Mouse (Mus musculus) natural killer cell, adult 2 months (primary cell): Measurements from ENCODE around the gene Rad51b.

Source experiments
- DNase-seq, 2 experiments: peaks; one replicate each; pipeline ENCODE4 v3.0.0; 2022; ENCODE audit warnings: low spot score in 2 of 2

Gene Rad51b

DNA sequence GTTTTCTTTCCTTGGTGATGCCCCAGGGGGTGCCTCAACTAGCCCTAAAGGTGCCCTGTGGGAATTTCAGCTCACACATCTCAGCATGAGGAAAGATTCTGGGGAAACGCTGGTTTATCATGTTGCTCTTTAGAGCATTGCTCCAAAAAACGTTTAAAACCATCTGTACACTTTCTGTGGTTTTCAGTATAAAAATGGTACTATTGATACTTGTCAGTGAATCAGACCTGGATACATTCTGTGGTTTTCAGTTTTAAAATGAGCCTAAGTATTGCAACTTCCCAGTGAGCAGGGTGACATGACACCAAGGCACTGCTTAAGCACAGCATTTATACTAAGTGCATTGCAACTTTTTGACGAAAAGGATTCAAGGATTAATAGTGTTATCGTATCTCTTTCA lies 139.8 kb downstream of the Rad51b start:
- DNase-seq: no peak

DNA sequence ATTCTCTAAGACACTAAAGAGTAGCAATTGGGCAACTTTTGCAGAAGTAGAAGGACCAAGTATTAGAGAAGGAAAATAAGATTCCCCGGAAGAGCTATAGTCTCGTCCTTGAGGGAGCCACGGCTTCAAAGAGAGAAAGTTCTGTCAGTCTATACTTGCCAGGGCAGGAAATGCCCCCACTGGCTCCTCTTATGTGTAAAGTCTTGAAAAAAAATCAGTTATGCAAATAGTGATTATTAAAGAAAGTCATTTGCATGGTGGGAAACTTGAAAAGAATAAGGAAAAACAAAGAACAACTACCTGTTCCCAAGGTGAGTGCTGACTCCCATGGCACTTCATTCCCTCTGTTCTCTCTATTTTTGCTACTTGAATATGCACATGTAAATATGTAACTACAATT lies 140.5 kb downstream of the Rad51b start:
- DNase-seq: no peak

DNA sequence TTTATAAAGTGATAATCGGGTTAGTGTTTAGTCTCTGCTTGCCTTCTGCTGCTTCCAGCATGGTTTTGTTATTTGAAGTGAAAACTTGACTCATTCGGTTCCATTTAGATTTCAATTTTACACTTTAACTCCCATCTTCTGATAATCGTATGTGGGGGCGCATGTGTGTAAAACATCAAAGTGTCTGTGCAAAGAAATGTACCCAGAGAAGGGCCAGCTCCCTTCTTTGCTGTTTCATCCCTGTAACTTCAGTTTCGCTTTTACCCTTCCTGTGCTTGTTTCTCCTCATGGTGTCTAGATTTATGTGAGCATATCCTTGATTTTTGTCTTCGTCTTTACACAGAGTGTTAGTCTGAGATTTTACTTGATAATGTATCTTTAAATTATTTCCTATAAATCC lies 142.9 kb downstream of the Rad51b start:
- DNase-seq: no peak

DNA sequence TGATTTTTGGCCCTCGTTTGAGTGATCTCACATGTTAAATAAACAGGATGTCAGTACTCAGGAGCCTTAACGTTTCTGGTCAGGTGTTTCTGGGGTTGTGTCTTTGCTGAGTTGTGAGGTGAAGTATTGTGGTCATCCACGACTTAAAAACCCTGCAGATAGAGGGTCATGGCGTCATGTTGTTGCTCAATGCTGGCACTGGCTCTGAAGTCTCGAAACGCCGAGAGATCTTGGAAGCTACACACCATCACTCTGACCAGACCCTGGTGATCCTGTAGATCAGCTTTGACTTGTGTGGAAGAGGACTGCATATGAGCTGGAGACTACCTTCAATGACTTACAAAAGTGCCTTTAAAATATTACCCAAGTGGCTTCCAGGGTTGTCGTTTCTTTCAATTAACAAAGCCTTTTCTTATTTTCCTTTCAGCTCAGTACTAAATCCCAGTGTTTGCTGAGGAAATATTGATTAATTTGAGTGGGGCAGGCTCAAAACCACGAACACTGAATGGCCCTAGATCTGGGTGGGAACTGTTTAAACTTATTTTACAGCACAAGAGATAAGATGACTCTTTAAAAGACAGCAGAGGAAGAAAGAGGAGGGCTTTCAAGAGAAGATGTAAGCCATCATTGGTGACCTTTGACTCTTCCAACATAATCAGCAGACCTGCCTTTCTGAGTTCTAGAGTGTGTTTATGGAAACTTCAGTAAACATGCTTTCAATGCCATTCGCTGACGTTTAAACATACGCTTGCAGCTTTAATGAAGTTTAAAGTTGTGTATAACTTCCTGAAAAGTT lies 144.3 kb downstream of the Rad51b start:
- peak in 1 of 2 experiments; percentile 18 for DNase-seq

DNA sequence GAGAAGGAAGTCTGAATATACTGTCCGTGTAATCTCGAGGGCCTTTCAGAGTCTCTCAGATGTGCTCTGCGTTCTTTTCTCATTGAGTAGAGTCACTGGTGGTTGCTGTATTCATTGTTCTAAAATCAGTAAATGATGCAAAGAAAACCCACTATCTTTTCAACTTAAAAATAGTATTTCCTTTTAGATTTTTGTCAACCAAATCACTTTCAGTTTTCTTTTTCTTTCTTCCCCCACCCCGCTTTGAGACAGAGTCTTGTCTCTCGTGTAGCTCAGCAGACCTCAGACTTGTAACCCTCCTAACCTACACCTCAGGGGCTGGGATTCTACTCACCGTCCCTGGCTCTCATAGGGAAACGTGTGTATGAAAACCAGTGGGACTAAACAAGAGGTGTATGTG lies 145.0 kb downstream of the Rad51b start:
- peak in 1 of 2 experiments; percentile 24 for DNase-seq

DNA sequence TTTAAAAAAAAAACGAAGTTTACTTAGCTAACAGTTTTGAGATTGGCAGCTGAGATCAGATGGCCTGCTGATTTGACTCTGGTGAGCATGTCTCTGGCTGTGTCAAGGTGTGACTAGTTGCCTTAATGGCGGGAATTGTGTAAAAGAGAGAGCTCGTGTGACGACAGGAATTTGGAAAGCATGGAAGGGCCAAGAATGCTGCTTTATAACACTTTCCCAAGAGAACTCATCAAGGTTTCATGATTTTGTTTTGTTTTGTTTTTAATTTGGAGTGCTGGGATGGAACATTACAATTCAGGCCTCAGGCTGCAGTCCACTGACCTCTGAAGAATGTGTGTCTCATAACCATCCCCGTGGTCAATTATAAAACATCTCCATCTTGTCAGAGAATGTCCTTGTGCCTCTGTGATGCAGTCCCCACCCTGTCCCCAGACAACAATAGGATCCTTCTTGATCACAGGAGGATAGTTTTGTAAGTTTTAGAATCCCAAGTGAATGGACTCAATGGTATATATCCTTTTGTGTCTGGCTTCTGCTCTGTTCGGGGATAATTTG lies 145.8 kb downstream of the Rad51b start:
- no peak for DNase-seq

DNA sequence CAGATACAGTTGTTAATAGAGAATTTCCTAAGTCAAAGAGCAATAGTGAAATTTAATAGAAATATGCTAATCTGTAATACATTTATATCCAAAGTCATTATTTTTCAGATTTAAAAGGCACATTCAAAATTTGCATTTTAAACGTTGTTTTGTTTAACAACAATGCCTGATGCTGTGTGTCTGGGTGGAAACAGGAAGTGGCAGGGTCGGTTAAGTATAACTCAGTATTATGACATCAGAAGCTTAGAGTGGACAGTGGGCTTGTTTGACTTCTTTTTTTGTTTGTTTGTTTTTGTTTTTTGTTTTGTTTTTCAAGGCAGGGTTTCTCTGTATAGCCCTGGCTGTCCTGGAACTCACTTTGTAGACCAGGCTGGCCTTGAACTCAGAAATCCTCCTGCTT lies 147.6 kb downstream of the Rad51b start:
- no peak for DNase-seq

DNA sequence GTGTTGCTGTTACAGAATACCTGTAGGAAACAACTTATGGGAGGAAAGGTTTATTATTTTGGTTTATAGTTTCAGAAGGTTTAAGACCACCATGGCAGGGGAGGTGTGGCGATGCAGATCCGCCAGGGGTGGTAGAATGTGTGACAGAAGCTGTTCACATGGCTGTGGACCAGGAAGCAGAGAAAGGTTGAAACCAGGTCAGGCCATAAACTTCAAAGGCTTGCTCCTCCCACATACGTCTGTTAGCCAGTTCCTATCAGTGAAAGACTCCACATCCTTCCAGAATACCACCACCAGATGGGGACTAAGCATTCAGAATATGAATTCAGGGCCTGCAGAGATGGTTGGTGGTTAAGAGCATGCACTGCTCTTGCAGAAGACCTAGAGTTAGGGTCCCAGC lies 150.0 kb downstream of the Rad51b start:
- no peak for DNase-seq

DNA sequence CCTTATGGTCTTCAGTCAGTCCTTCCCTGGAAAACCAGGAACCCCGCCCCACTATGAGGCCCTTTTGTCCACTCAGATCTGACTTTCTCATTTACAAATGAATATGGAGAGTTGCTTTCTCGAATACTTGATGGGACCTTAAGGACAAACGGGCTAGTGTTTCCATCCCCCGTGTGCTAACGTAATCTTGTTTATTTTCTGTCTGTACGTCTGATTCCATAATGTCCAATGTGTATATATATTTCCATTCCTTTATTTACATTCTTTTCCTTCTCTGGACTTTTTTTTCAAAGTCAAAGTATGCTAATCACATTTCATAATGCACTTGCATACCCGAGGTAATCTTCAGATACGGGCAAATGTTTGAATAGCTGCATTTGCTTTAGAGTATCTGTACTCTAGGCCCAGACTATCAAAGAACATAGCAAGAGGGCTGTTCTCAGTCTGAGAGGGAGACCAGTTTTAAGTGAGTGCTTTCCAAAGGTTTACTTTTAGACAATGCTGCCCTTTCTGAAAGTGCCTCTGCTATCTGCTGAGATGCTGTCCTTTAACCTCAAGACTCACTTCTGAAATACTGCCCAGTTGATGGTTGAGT lies 152.8 kb downstream of the Rad51b start:
- DNase-seq: no peak

DNA sequence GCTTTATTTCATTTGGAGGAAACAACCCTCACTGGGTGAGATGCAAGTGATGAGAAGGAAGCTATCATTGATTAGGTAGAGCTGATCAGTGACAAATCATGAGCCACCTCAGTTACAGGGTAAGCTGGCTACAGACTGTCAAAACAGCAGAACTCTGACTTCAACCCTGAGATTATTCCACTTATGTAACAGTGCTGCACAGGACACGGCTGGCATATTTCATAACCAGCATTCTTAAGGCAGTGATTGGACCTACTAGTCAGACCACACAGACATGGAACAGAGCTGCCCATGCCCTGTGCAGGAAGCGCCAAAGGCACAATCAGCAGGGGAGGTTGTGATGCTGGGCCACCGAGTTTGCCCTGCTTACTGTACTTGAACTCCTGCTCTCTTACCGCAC lies 155.8 kb downstream of the Rad51b start:
- no peak for DNase-seq

DNA sequence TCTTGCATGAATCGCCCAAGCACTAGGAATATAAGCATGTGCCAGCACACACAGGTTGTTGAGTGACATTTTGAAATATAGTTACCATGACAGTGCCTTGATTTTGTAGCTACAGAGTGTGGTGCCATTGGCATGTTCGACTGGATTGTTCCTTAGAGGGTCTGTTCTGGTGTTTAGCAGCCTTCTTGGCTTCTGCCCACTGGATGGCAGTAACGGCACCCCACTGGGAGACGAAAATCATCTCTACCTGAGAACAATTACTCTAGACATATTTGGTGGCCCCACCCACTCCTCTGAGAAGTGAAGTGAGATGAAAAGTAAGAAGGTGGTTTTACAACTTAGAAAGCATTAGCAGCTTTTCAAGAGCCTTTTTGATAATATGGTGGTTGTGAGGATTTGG lies 156.9 kb downstream of the Rad51b start:
- DNase-seq: no peak

DNA sequence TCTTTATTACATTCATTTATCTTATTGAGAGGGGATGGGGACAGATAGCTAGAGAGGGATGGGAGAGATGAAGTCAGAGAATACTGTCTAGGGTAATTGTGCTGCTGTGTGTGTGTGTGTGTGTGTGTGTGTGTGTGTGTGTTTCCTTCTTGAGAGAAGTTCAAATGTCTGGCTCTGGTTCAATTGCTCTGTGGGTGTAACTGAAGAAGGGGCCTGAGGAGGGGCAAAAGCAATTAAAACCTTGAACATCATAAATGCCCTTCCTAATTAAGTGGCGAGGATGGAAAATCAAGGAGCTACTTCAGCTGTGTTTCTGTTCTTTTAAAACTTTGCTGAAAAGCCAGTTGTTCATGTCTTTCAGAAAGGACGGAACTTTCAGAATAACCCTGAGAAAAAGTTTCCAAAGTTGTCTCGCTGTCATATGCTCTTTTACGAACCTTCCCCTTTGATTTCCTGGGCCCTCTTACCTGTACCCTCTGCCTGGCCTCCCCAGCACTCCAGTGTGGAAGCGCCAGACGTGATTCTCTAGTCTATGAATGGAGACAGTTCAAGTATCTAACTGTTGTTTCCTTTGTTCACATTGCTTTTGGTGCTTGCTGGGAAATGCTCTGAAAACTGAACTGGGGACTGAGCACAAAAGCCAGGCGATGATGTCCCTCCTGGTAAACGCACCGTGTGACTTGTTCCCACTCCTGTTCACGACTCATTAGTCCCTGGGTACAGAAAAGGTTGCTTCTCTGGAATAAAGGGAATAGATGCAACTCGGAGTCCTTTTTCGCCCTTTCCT lies 158.2 kb downstream of the Rad51b start:
- DNase-seq: no peak

DNA sequence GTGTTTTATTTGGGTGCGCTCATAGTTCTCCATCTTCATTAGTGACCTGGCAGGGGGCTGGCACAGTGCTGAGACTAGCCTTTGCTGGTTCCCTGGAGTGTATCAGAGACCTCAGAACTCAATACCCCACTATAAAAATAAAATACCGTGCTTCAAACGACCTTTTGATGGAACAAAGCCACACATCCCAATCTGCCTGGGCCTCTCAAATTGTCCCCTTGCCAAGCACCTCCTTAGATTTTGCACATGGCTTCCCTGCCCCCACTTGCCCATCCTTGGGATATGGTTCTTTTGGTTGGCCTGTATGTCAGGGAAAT lies 158.7 kb downstream of the Rad51b start:
- no peak for DNase-seq

DNA sequence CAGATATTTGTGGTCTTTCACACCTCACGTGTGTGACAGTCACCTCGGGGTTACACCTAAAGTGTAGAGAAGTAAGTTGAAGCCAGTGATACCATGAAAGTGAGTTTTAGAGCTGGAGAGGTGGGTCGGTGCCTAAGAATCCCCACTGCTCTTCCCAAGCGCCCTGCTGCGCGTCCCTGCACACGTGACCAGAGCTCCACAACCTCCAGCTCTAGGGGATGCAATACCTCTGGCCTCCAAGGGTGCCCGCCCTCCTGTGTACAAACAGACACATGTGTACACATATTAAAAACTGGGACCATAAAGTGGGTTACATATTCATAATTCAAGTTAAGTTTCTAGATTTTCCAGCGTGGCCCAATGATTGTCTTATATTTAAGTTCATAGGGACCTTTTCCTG lies 159.2 kb downstream of the Rad51b start:
- DNase-seq: no peak

DNA sequence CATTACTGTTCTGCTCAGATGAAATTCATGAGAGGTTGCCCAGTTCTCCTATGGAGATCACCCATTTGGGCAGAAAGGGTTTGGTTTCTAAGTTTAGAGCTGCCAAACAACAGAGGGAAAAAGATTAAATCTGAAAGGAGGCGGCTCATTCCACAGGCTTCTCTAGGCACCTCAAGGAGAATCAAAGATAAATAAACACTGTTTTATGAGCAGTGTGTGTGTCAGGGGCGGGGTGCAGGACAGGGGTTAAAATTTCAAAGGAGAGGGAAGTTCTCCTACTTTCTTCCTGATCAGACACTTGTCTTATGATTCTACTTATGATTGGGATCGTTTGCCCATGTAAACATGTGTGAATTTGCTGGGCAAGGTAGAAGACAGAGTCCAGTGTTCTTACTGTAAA lies 166.3 kb downstream of the Rad51b start:
- DNase-seq: no peak

DNA sequence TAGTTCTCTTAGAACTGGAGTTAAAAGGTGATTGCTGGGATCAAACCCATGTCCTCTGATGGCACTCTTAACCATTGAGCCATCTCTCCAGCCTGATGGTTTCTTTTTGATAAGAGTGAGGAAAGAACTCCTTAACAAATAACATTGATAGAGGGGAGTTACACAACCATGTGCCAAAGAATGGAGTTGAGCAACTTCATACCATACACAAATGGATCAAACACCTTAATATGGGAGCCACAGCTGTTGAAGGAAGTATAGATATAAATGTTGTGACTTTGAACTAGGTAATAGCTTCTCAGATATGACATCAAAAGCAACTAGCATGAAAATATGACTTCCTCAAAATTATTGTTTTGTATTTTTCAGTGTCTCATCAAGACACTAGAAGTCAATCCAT lies 173.0 kb downstream of the Rad51b start:
- no peak for DNase-seq

DNA sequence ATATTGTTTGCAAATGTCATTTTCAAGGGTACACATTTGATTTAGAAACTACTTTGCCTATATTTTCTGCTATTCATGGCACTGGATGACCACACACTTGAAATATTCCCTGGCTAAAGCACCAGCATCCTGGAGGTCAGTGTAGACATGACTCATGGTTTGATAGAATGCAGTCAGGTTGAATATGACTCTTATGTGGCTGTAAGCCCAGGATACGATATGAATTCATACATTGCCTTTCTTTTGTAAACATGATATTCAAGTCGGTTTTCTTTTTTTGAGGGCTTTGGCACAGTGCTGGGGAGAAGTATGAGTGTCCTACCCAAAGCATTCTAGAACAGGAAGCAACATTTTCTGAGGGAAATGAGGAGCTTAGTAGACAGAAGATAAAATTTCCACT lies 174.8 kb downstream of the Rad51b start:
- no peak for DNase-seq

DNA sequence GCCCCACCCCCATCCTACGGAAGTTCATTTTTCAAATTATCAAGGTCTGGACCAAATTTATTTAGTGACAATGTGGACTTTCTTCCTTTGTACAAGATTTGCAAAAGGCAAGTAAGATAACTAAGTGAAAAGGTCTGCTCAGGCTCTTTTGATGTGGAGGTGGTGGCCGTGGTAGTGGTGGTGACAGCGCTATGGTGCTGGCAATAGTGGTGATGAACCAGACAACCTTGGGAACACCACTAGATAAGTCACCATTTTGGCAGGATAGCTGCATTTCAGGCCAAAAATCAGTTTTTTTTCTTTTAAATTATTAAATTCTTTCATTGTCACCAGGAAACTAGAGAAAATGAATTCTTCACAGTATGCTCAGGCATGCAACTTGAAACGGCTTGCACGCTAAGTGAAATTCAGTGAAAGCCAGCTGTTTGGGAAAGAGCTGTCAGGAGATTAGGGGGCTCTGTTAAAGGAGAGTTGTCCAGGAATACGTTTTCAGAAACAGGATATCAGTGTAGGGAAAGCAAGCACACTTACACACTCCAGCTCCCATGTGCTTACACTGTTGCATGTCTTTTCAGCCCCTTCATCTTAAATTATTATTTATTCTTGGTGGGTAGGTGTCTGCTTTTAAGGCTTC lies 179.4 kb downstream of the Rad51b start:
- no peak for DNase-seq

DNA sequence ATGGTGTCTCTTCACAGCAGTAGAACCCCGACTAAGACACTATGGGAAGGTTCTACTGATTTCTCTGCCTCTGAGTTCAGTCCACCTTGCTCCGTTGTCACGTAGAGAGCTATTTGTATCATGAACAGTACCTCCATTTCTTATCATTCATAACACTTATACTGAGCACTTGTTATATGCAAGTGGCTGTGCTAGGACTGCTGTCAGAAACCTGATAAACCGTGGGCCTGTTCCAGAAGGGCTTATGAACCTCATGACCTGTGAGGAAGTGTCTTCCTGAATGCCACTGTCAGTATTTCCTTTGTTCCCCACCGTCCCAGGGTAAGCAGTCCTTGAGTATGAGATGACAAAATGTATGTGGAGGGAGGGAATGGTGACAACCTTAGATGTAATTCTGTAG lies 181.7 kb downstream of the Rad51b start:
- no peak for DNase-seq

DNA sequence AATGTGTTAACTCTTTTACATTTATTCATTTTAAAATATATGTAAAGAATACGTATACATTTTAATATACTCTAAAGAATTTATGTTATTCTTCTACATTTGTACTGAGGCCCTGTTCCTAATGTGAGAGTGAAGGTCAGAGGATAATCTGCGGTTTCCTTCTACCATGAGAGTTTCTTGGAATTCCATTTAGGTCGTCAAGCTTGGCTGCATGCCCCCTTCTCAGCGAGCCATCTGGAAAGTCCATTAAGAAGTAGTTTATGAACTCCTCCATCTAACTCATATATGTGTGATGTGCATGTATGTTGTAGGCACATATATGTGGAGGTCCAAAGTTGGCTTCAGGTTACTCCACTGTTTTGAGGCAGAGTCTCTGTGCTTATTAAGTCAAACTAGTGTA lies 188.4 kb downstream of the Rad51b start:
- no peak for DNase-seq

DNA sequence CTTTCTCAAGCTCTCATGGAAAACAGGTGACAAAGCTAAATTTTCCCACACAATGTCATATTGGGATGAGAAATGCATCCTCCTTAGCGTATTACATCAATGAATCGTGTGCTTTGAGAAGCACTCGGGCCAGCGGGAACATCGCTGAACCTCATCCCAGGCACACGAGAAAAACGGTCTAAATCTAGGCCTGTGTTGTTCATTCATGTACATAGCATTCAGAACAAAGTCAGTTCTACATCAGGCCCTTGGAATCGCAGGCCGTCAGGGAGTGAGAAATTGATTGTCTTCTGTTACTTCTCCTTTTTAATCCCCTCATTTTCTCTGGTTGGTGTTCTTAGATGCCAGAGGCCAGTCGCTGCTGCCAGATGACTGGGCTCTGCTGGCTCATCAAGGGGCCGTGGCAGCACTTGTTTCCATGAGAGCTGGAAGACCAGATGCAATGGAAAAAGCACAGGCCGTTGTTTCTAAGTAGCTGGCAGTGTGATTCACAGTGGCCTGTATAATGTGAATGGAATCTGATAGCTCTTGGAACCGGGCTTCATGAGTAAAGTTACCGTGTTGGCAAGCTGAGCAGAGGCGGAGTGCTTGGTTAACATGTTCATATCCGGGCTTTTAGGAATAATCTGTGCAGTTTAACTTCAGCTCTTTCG lies 191.6 kb downstream of the Rad51b start:
- DNase-seq: no peak

DNA sequence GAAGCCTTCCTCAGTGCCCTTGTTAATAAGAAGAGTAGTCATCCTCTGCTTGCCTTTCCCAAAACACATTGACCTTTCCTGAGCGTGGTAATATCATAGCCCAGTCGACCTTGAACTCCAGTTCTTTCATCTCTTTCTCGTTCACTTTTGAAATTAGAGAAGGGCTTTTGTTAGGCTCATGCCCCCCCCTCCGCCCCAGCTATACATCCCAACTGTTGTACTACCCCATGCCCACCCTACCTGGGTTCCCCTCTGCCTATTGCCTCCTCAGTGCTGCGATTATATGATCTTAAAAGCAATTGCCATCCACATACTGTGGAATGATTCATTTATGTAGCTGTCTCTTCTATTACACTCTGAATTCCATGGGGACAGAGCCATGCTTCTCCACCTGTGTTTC lies 193.5 kb downstream of the Rad51b start:
- DNase-seq: no peak
